Mouse (Mus musculus): ENCODE measurements around the gene Cd44.

Cd44 gene

DNA sequence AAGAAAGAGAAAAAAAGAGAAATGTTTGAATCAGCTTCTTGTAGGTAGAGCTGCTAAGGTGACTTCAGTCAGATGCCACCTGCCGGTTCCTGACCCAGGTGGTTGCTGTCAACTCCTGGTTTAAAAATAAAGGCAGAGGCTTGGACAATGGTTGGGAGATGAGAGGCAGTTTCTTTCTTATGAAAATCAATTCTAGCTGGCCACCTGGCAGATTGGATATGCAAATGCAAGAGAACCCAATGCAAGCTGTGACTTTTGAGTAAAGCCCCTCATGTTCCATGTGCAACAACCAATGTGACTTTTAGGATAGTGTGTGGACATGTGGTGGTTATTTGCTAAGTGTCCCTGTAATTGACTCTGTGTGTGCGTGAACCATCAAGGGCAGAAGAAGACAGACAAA is 33.0 kb downstream of the Cd44 start:
- DNase-seq = no peak

DNA sequence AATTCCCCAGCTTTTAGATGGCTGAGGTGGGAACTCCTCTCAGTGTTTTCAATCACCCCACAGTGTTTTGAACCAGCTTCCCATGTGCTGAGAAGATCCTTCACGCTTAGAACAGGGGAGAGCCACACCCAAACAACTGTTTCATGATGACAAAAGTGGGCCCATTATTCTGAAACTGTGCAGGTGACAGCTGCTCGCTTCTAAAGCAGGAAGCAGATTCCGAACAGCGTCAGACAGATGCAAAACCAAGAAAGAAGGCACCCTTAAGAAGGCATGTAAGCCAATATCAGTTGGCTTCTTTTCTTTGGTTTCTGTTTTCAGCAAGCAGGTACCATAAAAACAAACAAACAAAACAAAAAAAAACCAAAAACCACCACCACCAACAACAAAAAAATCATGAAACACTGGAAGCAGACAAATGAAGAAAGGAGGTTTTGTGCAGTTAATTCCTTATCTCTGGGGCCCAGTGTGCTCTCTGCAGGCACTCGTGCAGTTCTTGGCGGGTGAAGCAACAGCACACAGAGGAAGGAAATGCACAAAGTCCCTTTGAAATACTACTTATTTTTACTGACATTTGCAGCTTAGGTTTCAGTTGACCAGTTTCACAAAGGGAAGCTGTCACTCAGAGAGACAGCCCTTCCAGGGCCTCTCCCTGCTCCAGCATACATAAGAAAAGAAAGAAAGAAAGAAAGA is 33.9 kb downstream of the Cd44 start:
- DNase-seq = no peak

DNA sequence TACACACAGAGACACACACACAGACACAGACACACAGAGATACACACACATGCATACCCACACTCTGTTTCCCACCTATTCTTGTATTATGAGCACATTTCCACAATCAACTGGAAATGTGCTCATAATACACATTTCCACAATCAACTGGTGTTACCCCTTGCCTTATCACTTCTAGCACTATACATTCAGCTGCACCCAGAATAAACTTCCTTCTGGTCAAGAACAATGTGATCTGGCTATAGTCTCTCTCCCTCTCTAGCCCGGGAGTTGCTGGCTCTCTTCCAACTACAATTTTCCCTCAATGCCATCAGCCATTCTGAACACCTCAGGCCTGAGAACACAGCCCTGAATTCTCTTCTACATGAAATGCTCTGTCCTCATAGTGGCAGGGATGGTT is 34.9 kb downstream of the Cd44 start:
- DNase-seq = peak; percentile 56 to 63

DNA sequence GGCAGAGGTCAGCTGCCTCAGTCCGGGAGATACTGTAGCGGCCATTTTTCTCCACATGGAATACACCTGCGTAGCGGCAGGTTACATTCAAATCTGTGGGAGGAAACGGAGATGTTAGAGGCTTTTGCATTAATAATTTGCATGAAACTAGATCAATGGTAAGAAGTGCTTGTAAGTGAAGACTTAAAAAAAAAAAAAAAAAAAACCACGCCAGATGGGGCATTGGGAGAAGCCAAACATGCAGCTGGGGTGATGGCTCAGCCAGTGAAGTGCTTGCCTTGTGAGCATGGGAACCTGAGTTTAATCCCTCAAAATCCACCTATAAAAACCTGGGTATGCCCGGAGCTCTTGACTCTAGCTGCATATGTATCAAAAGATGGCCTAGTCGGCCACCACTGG is 36.1 kb downstream of the Cd44 start:
- no peak for DNase-seq

DNA sequence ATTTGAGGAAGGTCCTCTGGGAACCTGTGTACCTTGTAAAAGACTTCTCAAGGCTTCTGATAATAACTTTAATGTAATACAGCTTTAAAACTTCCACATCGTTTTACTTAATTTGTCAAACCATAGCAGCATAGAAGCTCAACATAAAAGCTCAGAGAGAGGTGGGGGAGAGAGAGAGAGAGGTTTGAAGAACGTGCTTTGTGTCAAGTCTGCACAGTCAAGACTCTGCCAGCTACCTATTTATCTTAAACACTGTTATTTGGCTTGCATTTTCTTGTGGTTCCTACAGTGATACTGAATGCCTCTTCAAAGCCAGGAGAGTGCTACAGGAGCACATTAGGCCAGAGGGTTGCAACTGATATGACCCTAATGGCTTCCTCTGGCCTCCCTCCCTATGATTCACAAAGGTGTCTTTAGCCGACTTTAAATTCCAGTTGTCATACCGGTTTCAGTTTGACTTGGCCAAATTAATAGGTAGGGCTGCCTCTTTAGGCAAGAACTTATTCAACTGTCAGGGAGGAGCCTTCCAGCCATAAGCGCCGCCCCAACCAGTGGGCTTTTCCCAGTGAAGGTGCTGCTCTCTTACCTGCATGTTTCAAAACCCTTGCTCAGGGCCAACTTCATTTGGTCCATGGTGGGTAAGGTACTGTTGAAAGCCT is 36.6 kb downstream of the Cd44 start:
- no peak for DNase-seq

DNA sequence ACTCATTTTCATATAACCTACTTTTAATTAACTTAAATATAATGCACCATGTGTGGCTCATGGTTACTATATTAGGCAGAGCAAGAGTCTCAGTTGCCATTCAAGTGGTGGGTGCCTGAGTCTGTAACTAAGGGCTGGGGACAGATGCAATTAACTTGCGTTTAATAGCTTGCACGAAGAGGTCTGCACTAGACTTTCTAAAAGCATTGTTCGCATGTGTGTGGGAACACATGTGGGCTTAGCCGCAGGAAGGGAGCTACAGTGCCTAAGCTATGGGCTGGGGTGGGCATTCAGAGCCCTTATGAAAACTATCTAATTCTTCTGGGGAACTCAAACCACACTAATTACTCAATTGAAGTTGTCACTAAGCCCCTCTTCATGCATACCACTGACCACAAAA is 37.4 kb downstream of the Cd44 start:
- no peak for DNase-seq

DNA sequence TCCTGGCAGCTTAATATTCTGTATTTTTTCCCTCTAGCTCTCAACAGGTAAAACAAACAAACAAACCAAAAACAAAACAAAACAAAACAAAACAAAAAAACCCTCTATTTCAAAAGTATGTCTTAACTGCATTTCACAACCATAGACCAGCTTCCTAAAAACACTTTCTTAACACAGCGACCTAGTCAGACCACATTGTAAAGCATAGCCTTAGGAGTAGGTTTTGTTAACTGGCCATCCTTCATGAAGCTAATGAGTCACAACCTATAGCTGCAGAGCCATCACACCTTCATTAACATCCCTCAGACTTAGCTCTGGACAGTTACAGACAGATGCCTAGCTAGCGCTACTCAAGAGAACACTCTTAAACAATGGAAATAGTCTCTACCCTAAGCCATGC is 37.9 kb downstream of the Cd44 start:
- DNase-seq = no peak

DNA sequence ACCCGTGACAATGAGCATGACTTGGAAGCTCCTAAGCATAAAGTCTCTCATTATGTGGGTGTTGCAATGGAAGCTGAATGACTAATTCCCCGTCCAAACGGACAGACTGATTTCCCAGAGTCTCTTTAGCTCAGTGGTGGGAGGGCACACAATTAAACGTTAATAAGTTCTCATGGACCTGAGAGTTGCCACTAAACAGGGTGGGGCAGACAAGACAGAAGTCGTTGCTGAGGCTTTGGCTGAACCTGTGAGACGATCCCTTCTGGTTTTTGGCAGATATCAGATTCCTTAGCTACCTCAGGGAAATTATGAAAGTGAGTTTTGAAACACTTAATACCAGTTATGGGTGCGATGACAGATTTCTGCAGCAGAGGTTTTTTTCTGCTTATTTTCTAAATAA is 38.8 kb downstream of the Cd44 start:
- DNase-seq = no peak

DNA sequence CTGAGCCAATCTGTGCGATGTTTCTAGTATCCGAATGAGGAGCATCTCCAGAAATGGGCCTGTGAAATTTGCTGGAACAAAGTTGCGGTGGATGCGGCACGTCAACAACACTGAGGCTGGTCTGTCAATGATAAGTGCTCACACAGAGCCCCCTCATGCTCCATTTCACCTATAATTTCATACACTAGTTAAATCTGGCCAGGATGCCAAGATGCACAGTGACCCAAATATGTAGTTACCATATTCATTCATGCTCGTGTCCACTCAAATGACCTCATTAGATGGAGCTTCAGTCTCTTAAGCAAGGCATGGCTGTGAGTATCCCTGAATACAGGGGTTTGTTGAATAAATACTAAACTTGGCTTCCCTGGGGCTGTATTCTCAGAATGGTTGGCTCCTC is 43.2 kb downstream of the Cd44 start:
- DNase-seq = no peak

DNA sequence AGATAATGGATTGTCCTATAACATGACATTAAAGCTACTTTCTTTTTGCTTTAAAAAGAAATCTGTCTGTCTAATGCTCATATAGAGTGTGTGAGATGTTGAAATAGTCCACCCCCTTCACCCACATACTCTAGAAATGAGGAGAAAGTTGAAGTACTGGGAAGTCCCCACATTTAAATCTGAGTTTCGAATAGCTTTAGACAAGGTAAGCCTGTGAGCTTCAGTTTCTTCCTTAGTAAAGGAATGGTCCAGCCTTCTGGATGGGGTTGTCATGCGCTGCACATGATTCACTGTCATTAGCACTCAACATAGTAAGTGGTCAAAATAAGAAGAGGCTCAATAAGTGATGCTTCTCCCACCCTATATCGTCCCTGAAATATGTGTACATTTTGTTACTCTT is 48.2 kb downstream of the Cd44 start:
- no peak for DNase-seq

DNA sequence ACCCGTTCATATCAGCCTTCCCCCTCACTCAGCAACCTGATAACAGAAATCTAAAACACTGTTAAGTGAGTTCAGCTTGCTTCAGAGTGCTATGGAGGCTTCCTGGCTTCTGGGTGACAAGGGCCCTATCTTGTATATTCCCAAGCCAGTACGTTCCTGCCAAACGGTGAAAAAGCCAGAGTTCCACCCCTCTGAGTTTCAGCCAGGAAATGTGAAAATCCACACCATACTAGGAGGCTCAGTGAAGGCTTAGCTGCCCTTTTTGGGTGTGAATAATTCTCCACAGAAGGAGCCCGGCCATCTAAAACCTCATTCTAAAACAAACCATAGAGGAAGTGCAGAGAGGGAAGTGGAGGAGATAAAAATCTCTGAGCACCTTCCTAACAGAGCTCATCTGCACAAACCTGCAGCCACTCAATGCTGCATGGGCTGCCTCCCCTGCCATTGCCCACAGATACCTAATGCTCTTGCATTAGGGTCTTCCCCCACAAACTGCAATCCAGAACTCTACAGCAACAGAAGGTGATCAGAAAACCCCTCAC is 49.5 kb downstream of the Cd44 start:
- DNase-seq = no peak

DNA sequence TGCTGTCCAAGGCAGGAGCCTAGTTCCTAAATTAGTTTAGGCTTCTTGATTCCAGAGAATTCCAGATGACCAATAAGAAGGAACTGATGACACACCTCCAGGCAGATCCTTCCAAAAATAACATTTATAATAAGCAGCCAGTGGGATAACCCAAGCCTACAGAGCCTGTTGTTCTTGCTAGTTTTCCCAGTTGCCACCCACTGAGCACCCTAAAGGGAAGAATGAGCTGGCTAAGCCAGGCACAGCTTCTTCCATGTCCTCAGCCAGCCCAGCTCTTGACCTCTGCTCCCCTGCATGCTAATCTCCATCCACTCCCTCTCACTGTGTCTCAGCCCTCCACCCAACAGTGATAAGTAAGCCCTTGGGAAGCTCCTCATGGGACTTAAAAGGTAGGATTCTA is 51.4 kb downstream of the Cd44 start:
- DNase-seq = peak in 1 of 2 experiments; percentile 23

DNA sequence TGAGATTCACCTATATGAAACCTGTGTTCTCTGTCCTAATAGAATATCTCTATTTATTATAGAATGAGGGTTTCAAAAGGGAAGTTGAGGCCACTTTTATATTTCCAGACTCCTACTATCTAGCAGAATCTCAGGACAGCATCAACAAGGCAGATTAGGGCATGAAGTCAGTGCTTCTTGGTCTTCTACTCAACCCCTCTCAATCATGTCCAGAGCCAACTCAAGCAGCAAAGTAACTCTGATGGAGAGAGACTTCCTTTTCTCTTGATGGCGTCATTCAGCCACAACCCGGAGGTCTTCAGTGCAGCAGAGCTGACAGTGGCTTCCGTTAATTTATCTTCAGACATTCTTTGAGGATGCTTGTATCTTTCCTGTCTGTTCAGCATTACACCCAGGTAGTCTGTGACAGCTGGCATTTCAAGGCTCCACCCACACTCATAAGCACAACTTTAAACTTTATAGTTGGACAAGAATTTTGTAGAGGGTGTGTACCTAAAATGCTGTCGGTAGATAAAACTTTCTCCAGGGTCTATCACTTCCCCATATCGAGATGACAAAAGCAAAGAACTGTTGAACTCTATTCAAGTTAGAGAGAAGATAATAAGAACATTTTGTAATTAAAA is 52.5 kb downstream of the Cd44 start:
- no peak for DNase-seq

DNA sequence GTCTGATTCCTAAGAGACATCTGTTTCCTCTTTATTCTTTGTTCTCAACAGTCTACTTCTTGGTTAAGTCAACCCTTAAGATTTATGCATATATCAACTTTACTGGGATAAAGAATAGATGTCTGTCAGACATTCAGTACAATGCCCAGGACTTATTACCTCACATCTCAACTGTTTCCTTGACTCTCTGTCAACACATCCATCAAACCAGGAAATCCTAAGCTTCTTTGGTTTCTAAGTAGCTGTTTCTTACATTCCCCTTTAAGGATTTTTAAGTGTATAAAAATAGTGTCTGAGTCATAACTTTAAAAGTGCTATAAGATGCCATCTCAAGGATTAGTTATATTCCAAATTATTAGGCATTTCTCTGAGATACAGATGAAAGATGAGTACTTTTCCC is 60.2 kb downstream of the Cd44 start:
- no peak for DNase-seq

DNA sequence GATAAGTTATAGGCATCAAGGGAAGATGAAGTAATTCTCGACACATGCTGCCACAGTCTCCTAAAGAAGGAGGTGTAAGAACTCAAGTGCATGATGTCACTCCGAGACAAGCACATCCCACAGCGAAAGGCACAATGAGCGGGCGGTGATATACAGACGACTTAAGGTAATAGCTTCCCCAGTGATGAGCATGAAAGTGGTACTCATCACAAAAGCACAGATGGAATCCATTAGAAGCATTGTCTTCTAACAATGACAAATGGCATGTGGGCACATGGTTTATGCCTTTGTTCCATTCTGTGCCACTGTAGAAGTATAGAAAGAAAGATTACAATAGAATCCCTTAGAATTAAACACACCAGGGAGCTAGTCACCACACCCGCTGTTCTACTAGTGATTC is 63.3 kb downstream of the Cd44 start:
- DNase-seq = no peak

DNA sequence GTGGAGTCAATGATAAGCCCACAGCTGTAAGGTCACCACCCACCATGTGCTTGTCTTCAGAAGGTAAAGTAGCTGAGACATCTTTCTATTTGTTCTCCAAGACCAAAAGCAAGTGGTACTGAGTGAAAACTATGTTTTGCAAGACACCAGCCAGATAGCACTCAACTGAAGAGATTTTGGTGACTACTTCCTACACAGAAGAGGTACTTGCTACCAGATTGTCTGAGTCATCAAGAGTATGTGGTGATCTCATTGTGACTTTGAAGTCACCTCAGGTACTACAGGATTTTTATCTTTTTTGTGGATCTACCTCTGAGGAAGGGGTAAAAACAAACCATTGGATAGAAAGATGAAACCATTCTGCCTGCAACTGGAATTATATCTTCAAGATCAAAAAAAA is 69.9 kb downstream of the Cd44 start:
- no peak for DNase-seq

DNA sequence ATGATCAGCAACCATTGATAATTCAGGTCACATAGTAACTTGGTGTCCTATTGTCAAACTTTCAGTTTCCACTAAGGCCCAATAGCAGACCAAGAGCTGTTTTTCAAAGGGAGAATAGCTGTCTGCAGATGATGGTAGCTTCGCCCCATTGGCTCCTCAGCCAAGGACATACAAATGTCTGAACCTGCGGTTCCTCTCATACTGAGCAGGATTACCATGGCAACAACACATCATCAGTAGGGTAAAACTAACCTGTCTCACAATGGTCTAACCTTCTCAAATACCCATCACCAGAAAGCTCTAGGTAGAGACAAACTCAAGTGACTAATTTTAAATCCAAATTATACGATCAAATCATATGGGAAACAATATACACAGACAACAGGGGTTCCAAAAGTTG is 72.3 kb downstream of the Cd44 start:
- peak; percentile 70 to 76 for DNase-seq

DNA sequence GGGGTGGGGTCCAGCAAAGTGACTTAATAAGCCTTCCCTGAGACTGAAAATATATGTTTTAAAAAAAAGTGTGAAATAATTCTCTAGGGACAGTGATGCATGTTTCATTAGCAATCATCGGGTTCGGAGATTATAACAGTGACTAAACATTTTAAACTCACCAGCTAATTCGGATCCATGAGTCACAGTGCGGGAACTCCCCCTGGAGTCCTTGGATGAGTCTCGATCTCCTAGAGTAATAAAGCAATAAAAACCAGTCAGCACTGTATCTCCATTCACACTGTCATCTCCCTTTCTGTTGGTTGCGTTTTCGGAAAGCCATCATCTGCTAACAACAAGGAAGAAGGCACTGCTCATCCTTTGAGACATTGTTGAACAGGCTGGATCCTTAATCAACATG is 73.1 kb downstream of the Cd44 start:
- no peak for DNase-seq

DNA sequence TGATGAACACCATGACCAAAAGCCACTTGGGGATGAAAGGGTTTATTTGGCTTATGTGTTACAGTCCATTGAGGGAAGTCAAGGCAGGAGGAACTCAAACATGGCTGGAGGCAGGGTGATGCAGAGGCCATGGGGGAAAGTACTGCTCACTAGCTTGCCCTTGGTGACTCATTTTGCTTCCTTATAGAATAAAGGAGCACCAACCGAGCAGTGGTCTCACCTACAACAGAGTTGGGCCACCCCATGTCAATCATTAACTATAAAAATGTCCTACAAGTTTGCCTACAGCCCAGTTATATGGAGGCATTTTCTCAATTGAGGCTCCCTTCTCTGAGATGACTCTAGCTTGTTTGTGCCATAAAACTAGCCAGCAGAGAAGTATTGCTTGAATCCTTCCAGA is 73.6 kb downstream of the Cd44 start:
- DNase-seq = no peak

DNA sequence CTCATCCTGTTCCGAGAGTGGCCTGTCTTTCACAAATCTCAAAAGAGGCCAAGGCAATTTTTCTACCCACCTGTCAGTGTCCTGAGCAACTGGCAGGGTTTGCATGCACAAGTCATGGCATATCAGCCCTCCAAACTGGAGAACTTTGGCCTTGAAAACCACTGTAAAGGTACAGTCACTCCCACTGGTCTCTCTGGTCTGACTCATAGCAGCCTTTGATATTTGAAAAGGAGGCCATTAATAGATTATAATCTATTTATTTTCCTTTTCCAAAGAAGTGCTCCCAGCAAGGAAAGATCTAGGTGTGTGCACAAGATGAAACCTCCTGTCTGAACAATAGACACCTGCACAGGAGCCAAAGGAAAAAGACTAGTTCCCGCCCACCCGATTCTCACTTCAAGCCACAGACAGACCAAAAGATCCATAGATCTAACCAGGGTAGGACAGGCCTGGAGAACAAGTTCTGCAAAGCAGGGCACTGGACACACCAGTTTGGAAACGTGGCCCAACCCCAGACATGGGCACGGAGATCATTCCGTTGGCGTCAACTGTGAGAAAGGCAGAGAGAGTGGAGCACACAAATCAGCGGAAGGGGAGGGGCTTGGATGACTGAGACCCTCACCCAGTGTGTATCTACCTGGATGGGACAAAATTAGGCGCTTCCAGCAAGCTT is 75.4 kb downstream of the Cd44 start:
- no peak for DNase-seq

DNA sequence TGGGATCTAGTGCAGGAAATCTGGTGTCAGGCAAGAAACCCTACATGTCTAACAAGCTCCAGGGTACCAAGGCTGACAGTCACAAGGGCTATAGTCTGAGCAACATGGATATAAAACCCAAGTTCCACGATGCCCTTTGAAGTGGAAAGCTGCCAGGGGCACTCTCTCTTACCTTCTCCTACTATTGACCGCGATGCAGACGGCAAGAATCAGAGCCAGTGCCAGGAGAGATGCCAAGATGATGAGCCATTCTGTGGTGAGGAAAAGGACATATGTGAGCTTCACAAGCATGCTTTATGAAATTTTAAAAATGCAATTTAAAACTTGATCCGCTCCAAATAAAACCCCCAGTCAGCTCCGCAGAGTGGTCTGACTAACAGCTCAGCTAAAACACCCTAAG is 79.4 kb downstream of the Cd44 start:
- DNase-seq = peak; percentile 56 to 72

DNA sequence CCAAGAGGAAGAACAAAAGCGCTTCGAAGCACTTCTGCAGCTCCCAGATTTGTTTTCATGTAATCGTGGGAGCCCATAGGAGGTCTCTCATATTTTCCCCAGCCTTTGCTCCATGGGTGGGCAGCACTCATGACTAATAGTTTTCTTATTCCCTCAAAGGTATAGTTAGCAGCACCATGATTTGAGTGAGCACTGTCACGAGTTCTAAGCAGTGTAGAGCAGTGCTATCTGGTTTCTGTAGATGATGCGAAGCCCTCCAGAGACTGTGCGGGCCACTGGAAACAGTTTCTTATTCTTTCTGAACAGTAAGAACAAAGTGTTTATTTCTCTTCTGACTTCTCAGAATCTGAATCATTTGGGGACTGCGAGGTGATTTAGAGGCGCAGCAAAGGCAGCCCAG is 80.7 kb downstream of the Cd44 start:
- DNase-seq = no peak

DNA sequence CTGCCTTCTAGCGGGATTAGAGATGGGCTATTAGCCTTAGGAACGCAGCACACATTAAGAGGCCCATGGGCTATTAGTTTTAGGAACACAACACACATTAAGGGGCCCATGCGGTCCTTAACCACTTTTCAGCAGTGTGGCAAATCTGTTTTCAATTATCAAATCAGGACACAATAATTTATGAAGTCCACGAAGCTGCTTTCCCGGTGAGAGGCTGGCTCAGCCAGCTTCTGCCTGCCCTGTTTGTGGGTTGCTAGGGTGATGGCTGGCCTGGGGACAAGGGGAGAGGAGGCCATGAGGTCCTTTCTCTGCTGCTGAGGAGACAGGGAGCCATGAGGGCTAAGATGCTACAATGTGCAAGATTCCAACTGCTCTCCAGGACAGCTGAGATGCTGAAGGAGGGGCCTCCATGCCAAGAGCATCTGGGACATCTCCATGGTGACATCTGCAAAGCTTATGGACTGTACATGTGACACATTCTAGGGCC is 81.2 kb downstream of the Cd44 start:
- peak; percentile 37 to 43 for DNase-seq
